Mouse (Mus musculus) urinary bladder, postnatal 0 days (tissue): ENCODE data around the gene Olfr619. TPM values are rescaled to one million over a fixed set of nuclear protein-coding genes. Genes with fewer than 3 reads are reported as not detected.

Experiments
- microRNA-seq: library from miRNA; unstranded; fragments of <30 nt; microRNA quantifications from one replicate; pipeline ENCODE4, GENCODE M21; 2016
- polyA plus RNA-seq: library from polyadenylated mRNA; unstranded; fragments of >200 nt; fragmentation: Nextera tagmentation; extraction: Ambion mirVana; gene quantifications from 2 replicates; pipeline ENCODE4 v1.2.1, GENCODE M21; 2015

Olfr619 gene
- polyA plus RNA-seq = not detected in 2 replicates

GRCm38 (mm10) chr7:103600275-103600674 is at the start of gene Olfr619:
Gene Olfr619, plus strand, starts transcription at chr7:103600575.

GRCm38 (mm10) chr7:103555779-103556178 is 44.6 kb upstream of the Olfr619 start, which contains the start of gene Olfr615:
Gene Olfr615, plus strand, starts transcription at chr7:103556079.

DNA sequence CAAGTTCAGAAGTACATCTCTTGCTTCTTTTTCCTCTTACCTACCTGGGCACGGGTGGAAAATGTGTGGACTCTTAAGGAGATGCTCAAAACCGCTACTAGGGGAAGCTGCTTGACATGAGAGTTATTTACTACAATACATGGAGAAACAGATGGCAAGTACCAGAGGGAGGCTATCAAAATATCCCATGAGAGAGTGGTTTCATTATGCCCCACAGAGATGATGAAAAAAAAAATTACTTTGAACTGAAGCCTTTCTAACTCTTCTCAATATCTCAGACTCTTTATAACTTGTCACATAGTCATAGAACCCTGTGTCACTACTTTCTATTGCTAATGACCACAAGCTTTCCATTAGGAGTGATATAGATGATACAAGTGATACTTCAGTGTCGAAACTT is 31.3 kb upstream of the Olfr619 start, which contains the start of gene Olfr616:
Gene Olfr616, minus strand, starts transcription at position 101 of the 400 bp plus-strand sequence.

DNA sequence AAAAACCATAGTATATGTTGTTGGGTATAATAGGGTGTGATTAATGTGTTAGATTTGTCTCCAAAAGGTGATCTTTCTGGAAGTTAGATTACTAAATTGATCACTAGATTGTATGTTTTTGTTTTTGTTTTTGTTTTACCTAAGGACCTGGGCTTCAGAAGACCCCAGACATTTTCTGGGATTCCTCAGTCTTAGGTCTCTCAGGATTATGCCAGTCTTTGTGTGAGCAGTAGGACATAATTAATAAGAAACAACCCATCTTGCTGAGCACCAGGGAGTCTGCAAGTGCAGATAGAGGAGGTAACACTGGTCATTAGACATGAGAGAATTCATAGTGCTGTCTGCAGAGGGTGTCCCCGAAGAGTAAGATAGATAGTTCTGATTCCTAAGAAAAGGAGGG is 27.6 kb upstream of the Olfr619 start, which contains the start of gene Olfr617:
Gene Olfr617, plus strand, starts transcription at position 301 of the 400 bp plus-strand sequence.

GRCm38 (mm10) chr7:103589803-103590202 is 10.6 kb upstream of the Olfr619 start, which contains the start of gene Olfr618:
Gene Olfr618, plus strand, starts transcription at chr7:103590103.

GRCm38 (mm10) chr7:103612434-103612833 is 12.1 kb downstream of the Olfr619 start, which contains the start of gene Olfr620:
Gene Olfr620, minus strand, starts transcription at chr7:103612534.

GRCm38 (mm10) chr7:103642602-103643001 is 42.2 kb downstream of the Olfr619 start, which contains the start of gene Olfr622:
Gene Olfr622, minus strand, starts transcription at chr7:103642702.

Small RNAs within 50 kb of the gene (microRNA-seq; reads per million reads assigned to microRNA genes)
- not detected for gene Gm26506

Other genes with a start within 250 kb of the Olfr619 start
- gene Olfr601, start 237.9 kb upstream of the Olfr619 start, polyA plus RNA-seq = not detected in 2 replicates
- gene Olfr603, start 214.4 kb upstream of the Olfr619 start, polyA plus RNA-seq = not detected in 2 replicates
- gene Usp17lc, start 185.5 kb upstream of the Olfr619 start, polyA plus RNA-seq = not detected in 2 replicates
- gene Olfr605, start 155.1 kb upstream of the Olfr619 start, polyA plus RNA-seq = not detected in 2 replicates
- not detected in 2 replicates for gene Olfr606, start 151.5 kb upstream of the Olfr619 start, polyA plus RNA-seq
- gene Olfr607, start 136.4 kb upstream of the Olfr619 start, polyA plus RNA-seq = not detected in 2 replicates
- gene Olfr608, start 130.7 kb upstream of the Olfr619 start, polyA plus RNA-seq = not detected in 2 replicates
- not detected in 2 replicates for gene Olfr609, start 102.5 kb upstream of the Olfr619 start, polyA plus RNA-seq
- not detected in 2 replicates for gene Olfr610, start 88.5 kb upstream of the Olfr619 start, polyA plus RNA-seq
- not detected in 2 replicates for gene Olfr611, start 79.7 kb upstream of the Olfr619 start, polyA plus RNA-seq
- not detected in 2 replicates for gene Olfr612, start 57.9 kb upstream of the Olfr619 start, polyA plus RNA-seq
- gene Olfr613, start 52.5 kb upstream of the Olfr619 start, polyA plus RNA-seq = not detected in 2 replicates
- not detected in 2 replicates for gene Olfr615, start 44.5 kb upstream of the Olfr619 start, polyA plus RNA-seq
- gene Olfr616, start 31.4 kb upstream of the Olfr619 start, polyA plus RNA-seq = not detected in 2 replicates
- not detected in 2 replicates for gene Olfr617, start 27.5 kb upstream of the Olfr619 start, polyA plus RNA-seq
- not detected in 2 replicates for gene Olfr618, start 10.5 kb upstream of the Olfr619 start, polyA plus RNA-seq
- gene Olfr620, start 12.0 kb downstream of the Olfr619 start, polyA plus RNA-seq = not detected in 2 replicates
- not detected in 2 replicates for gene Olfr622, start 42.1 kb downstream of the Olfr619 start, polyA plus RNA-seq
- not detected in 2 replicates for gene Olfr623, start 63.1 kb downstream of the Olfr619 start, polyA plus RNA-seq
- gene Olfr624, start 70.6 kb downstream of the Olfr619 start, polyA plus RNA-seq = 0.05 TPM in 1 of 2 replicates, not detected in the other
- gene Olfr625-ps1, start 82.1 kb downstream of the Olfr619 start, polyA plus RNA-seq = not detected in 2 replicates
- not detected in 2 replicates for gene Olfr243, start 114.1 kb downstream of the Olfr619 start, polyA plus RNA-seq
- not detected in 2 replicates for gene Olfr628, start 129.8 kb downstream of the Olfr619 start, polyA plus RNA-seq
- not detected in 2 replicates for gene Olfr629, start 144.4 kb downstream of the Olfr619 start, polyA plus RNA-seq
- not detected in 2 replicates for gene Olfr630, start 156.8 kb downstream of the Olfr619 start, polyA plus RNA-seq
- gene Olfr69, start 171.0 kb downstream of the Olfr619 start, polyA plus RNA-seq = not detected in 2 replicates
- not detected in 2 replicates for gene Olfr68, start 179.1 kb downstream of the Olfr619 start, polyA plus RNA-seq
- not detected in 2 replicates for gene Olfr67, start 191.2 kb downstream of the Olfr619 start, polyA plus RNA-seq
- gene Hbb-bt, start 213.4 kb downstream of the Olfr619 start, polyA plus RNA-seq = 1,351 and 3,387 TPM in 2 replicates
- 8,698 and 21,253 TPM in 2 replicates for gene Hbb-bs, start 227.5 kb downstream of the Olfr619 start, polyA plus RNA-seq
- gene Hbb-bh2, start 239.9 kb downstream of the Olfr619 start, polyA plus RNA-seq = not detected in 2 replicates
- gene Hbb-bh1, start 242.6 kb downstream of the Olfr619 start, polyA plus RNA-seq = not detected in 2 replicates